Mouse (Mus musculus) CH12.LX (cell line): Measurements from ENCODE around the gene Diras2. TPM values are rescaled to one million over a fixed set of nuclear protein-coding genes. Genes with fewer than 3 reads are reported as not detected.
A peak's percentile ranks its signal among the peaks of the same experiment; 100 is the strongest.

ENCODE experiments used
- DNase-seq: peaks from one replicate; pipeline ENCODE4 v3.0.0-alpha.2; 2013; ENCODE audit errors: extremely low read depth
- H3K27ac ChIP-seq: 2 replicates; pipeline ENCODE4 v1.5.1; 2012; ENCODE audit warnings: low read depth, mild to moderate bottlenecking, control low read depth, moderate library complexity; ENCODE audit not compliant: insufficient read depth
- H3K27me3 ChIP-seq: replicated peaks from 2 replicates; pipeline ENCODE3; 2012; ENCODE audit warnings: inconsistent platforms
- H3K36me3 ChIP-seq, 2 experiments: replicated peaks in 1 of 2; 2 replicates each; pipeline versions ENCODE3 to v1.6.1; 2012; ENCODE audit warnings: inconsistent platforms in 1 of 2, low read length in 1 of 2, mild to moderate bottlenecking in 1 of 2, mixed read lengths in 1 of 2, moderate library complexity in 1 of 2; ENCODE audit not compliant: control insufficient read depth in 1 of 2, insufficient read depth in 1 of 2
- H3K4me1 ChIP-seq, 2 experiments: 2 replicates each; pipeline ENCODE4 v1.6.1; 2012; ENCODE audit warnings: inconsistent platforms in 1 of 2, moderate library complexity in 1 of 2; ENCODE audit not compliant: insufficient read depth in 2 of 2, control insufficient read depth in 1 of 2
- H3K4me2 ChIP-seq: 2 replicates; pipeline ENCODE4 v1.6.1; 2012; ENCODE audit warnings: low read depth, mild to moderate bottlenecking, control low read depth; ENCODE audit not compliant: poor library complexity, insufficient read depth, severe bottlenecking
- H3K4me3 ChIP-seq, 3 experiments: fragments of 150-350 bp in 1 of 3; sonication (generic) in 1 of 3; replicated peaks in 1 of 3; 2 replicates each; pipeline versions ENCODE3 to v1.5.1; 2011 to 2012; ENCODE audit warnings: low read depth in 2 of 3, low read length in 2 of 3, mild to moderate bottlenecking in 2 of 3, moderate library complexity in 2 of 3, control low read depth in 1 of 3, improper control_type of control experiment in 1 of 3, inconsistent platforms in 1 of 3, mixed read lengths in 1 of 3; ENCODE audit not compliant: poor library complexity in 1 of 3
- H3K79me2 ChIP-seq: replicated peaks from 2 replicates; pipeline ENCODE4 v1.6.1; 2012; ENCODE audit warnings: mild to moderate bottlenecking, moderate library complexity; ENCODE audit not compliant: control insufficient read depth, poor library complexity, insufficient read depth, severe bottlenecking; ENCODE audit errors: extremely low read depth
- H3K9ac ChIP-seq: 2 replicates; pipeline ENCODE4 v1.6.1; 2012; ENCODE audit warnings: low read depth, mild to moderate bottlenecking, control low read depth, moderate library complexity; ENCODE audit not compliant: insufficient read depth
- H3K9me3 ChIP-seq: replicated peaks from 2 replicates; pipeline ENCODE3; 2012; ENCODE audit warnings: low read length, inconsistent platforms, mixed read lengths
- BHLHE40 ChIP-seq: IDR thresholded peaks from 2 replicates; pipeline ENCODE4 v1.6.1; 2011; ENCODE audit warnings: mild to moderate bottlenecking, low read depth, low read length, improper control_type of control experiment
- CHD1 ChIP-seq: IDR thresholded peaks from 2 replicates; pipeline ENCODE4 v1.6.1; 2012; ENCODE audit warnings: low read depth, low read length, improper control_type of control experiment, inconsistent platforms
- CHD2 ChIP-seq: IDR thresholded peaks from 2 replicates; pipeline ENCODE4 v1.6.1; 2011; ENCODE audit warnings: low read length, improper control_type of control experiment
- CTCF ChIP-seq, 2 experiments: IDR thresholded peaks in 1 of 2; conservative IDR thresholded peaks in 1 of 2; 2 replicates each; pipeline ENCODE4 v1.5.1; 2011 to 2012; ENCODE audit warnings: low read depth in 2 of 2, low read length in 2 of 2, improper control_type of control experiment in 1 of 2, inconsistent platforms in 1 of 2, mild to moderate bottlenecking in 1 of 2, moderate library complexity in 1 of 2
- E2F4 ChIP-seq: IDR thresholded peaks from 2 replicates; pipeline ENCODE4 v1.6.1; 2011; ENCODE audit warnings: low read depth, low read length, improper control_type of control experiment; ENCODE audit not compliant: insufficient replicate concordance
- ELF1 ChIP-seq: IDR thresholded peaks from 2 replicates; pipeline ENCODE4 v1.6.1; 2014; ENCODE audit warnings: low read depth, mild to moderate bottlenecking, inconsistent platforms, low read length, improper control_type of control experiment
- EP300 ChIP-seq: IDR thresholded peaks from 2 replicates; pipeline ENCODE4 v1.6.1; 2011; ENCODE audit warnings: low read length, improper control_type of control experiment
- ETS1 ChIP-seq: conservative IDR thresholded peaks from 2 replicates; pipeline ENCODE4 v1.6.1; 2012; ENCODE audit warnings: low read depth, mild to moderate bottlenecking, inconsistent platforms, low read length, improper control_type of control experiment, moderate library complexity
- GABPA ChIP-seq: IDR thresholded peaks from 2 replicates; pipeline ENCODE4 v1.6.1; 2012; ENCODE audit warnings: low read depth, low read length, improper control_type of control experiment, inconsistent platforms; ENCODE audit not compliant: insufficient replicate concordance
- HCFC1 ChIP-seq: IDR thresholded peaks from 2 replicates; pipeline ENCODE4 v1.6.1; 2012; ENCODE audit warnings: low read depth, mild to moderate bottlenecking, inconsistent platforms, low read length, improper control_type of control experiment
- IRF4 ChIP-seq: IDR thresholded peaks from 2 replicates; pipeline ENCODE4 v1.6.1; 2014; ENCODE audit warnings: low read depth, mild to moderate bottlenecking, inconsistent platforms, low read length, improper control_type of control experiment
- JUN ChIP-seq: IDR thresholded peaks from 2 replicates; pipeline ENCODE4 v1.6.1; 2011; ENCODE audit warnings: low read depth, mild to moderate bottlenecking, low read length, improper control_type of control experiment, moderate library complexity; ENCODE audit not compliant: insufficient read depth
- JUND ChIP-seq: conservative IDR thresholded peaks from 2 replicates; pipeline ENCODE4 v1.6.1; 2011; ENCODE audit warnings: low read depth, low read length, improper control_type of control experiment
- KAT2A ChIP-seq: IDR thresholded peaks from 2 replicates; pipeline ENCODE4 v1.6.1; 2012; ENCODE audit warnings: low read length, improper control_type of control experiment, inconsistent platforms; ENCODE audit not compliant: insufficient replicate concordance
- MAX ChIP-seq: IDR thresholded peaks from 2 replicates; pipeline ENCODE4 v1.6.1; 2011; ENCODE audit warnings: low read length, improper control_type of control experiment
- MAZ ChIP-seq: IDR thresholded peaks from 2 replicates; pipeline ENCODE4 v1.6.1; 2012; ENCODE audit warnings: low read depth, mild to moderate bottlenecking, inconsistent platforms, low read length, improper control_type of control experiment, moderate library complexity
- MEF2A ChIP-seq: IDR thresholded peaks from 2 replicates; pipeline ENCODE4 v1.6.1; 2014; ENCODE audit warnings: low read depth, mild to moderate bottlenecking, inconsistent platforms, low read length, improper control_type of control experiment, borderline replicate concordance
- MXI1 ChIP-seq: IDR thresholded peaks from 2 replicates; pipeline ENCODE4 v1.6.1; 2011; ENCODE audit warnings: mild to moderate bottlenecking, low read depth, low read length, improper control_type of control experiment
- MYC ChIP-seq: IDR thresholded peaks from 2 replicates; pipeline ENCODE4 v1.6.1; 2011; ENCODE audit warnings: low read depth, mild to moderate bottlenecking, improper control_type of control experiment, low read length
- NELFE ChIP-seq: IDR thresholded peaks from 2 replicates; pipeline ENCODE4 v1.6.1; 2011; ENCODE audit warnings: low read depth, low read length, improper control_type of control experiment
- NRF1 ChIP-seq: IDR thresholded peaks from 2 replicates; pipeline ENCODE4 v1.6.1; 2014; ENCODE audit warnings: low read depth, mild to moderate bottlenecking, inconsistent platforms, low read length, improper control_type of control experiment, moderate library complexity
- PAX5 ChIP-seq: IDR thresholded peaks from 2 replicates; pipeline ENCODE4 v1.6.1; 2012; ENCODE audit warnings: low read length, inconsistent platforms, mixed read lengths
- POLR2A ChIP-seq: IDR thresholded peaks from 2 replicates; pipeline ENCODE4 v1.6.1; 2011; ENCODE audit warnings: low read depth, mild to moderate bottlenecking, improper control_type of control experiment, low read length
- POLR2AphosphoS2 ChIP-seq: IDR thresholded peaks from 2 replicates; pipeline ENCODE4 v1.6.1; 2011; ENCODE audit warnings: low read depth, low read length, improper control_type of control experiment
- RAD21 ChIP-seq: IDR thresholded peaks from 2 replicates; pipeline ENCODE4 v1.6.1; 2011; ENCODE audit warnings: low read depth, mild to moderate bottlenecking, low read length, improper control_type of control experiment, moderate library complexity
- RCOR1 ChIP-seq: conservative IDR thresholded peaks from 2 replicates; pipeline ENCODE4 v1.6.1; 2012; ENCODE audit warnings: low read depth, mild to moderate bottlenecking, inconsistent platforms, low read length, improper control_type of control experiment
- SIN3A ChIP-seq: IDR thresholded peaks from 2 replicates; pipeline ENCODE4 v1.6.1; 2012; ENCODE audit warnings: low read length, improper control_type of control experiment, inconsistent platforms
- SMC3 ChIP-seq: IDR thresholded peaks from 2 replicates; pipeline ENCODE4 v1.6.1; 2011; ENCODE audit warnings: low read depth, low read length, improper control_type of control experiment
- TBP ChIP-seq: conservative IDR thresholded peaks from 2 replicates; pipeline ENCODE4 v1.6.1; 2011; ENCODE audit warnings: low read depth, low read length, improper control_type of control experiment
- TCF12 ChIP-seq: IDR thresholded peaks from 2 replicates; pipeline ENCODE4 v1.6.1; 2014; ENCODE audit warnings: low read depth, mild to moderate bottlenecking, inconsistent platforms, low read length, improper control_type of control experiment
- UBTF ChIP-seq: IDR thresholded peaks from 2 replicates; pipeline ENCODE4 v1.6.1; 2012; ENCODE audit warnings: low read depth, mild to moderate bottlenecking, inconsistent platforms, low read length, improper control_type of control experiment, moderate library complexity
- USF1 ChIP-seq: IDR thresholded peaks from 2 replicates; pipeline ENCODE4 v1.6.1; 2014; ENCODE audit warnings: low read depth, mild to moderate bottlenecking, inconsistent platforms, low read length, improper control_type of control experiment
- USF2 ChIP-seq: conservative IDR thresholded peaks from 2 replicates; pipeline ENCODE4 v1.6.1; 2011; ENCODE audit warnings: low read depth, low read length, improper control_type of control experiment
- ZC3H11A ChIP-seq: IDR thresholded peaks from 2 replicates; pipeline ENCODE4 v1.6.1; 2012; ENCODE audit warnings: low read depth, mild to moderate bottlenecking, inconsistent platforms, low read length, improper control_type of control experiment
- ZKSCAN1 ChIP-seq: IDR thresholded peaks from 2 replicates; pipeline ENCODE4 v1.6.1; 2012; ENCODE audit warnings: low read depth, inconsistent platforms, low read length, improper control_type of control experiment, borderline replicate concordance
- ZMIZ1 ChIP-seq: IDR thresholded peaks from 2 replicates; pipeline ENCODE4 v1.6.1; 2012; ENCODE audit warnings: low read depth, mild to moderate bottlenecking, inconsistent platforms, low read length, improper control_type of control experiment
- ZNF384 ChIP-seq: IDR thresholded peaks from 2 replicates; pipeline ENCODE4 v1.6.1; 2012; ENCODE audit warnings: low read depth, low read length, improper control_type of control experiment, inconsistent platforms
- dilution Hi-C: fragments of 300-500 bp; cut with MboI; formaldehyde crosslinking; loops from 2 replicates; pipeline ENCODE4 v1.14.3; 2020; ENCODE audit warnings: low sequenced_read_pairs; ENCODE audit not compliant: extremely low pct_unique_long_range_greater_than_20kb, extremely low pct_ligation_motif_present
- in situ Hi-C: fragments of 300-500 bp; cut with MboI; formaldehyde crosslinking; loops from 3 replicates; pipeline ENCODE4 v1.14.3; 2019; ENCODE audit warnings: low sequenced_read_pairs, low pct_ligation_motif_present, low pct_unique_long_range_greater_than_20kb, mixed read lengths
- polyA plus RNA-seq: library from polyadenylated mRNA; unstranded; fragments of >175 nt; gene quantifications from 2 replicates; pipeline ENCODE4 v1.2.1, GENCODE M21; 2012; ENCODE audit warnings: low read depth; ENCODE audit not compliant: insufficient read length
- total RNA-seq, 2 experiments: library from RNA; depleted of rRNA; stranded (reverse); fragments of 300-350 nt in 1 of 2; fragments of >200 nt in 1 of 2; gene quantifications; 2 replicates each; pipeline ENCODE4 v1.2.3; 2012 to 2014

Gene Diras2
- total and polyA plus RNA-seq, 3 experiments: 2.8 to 8.5 (median 3.9) TPM

DNA sequence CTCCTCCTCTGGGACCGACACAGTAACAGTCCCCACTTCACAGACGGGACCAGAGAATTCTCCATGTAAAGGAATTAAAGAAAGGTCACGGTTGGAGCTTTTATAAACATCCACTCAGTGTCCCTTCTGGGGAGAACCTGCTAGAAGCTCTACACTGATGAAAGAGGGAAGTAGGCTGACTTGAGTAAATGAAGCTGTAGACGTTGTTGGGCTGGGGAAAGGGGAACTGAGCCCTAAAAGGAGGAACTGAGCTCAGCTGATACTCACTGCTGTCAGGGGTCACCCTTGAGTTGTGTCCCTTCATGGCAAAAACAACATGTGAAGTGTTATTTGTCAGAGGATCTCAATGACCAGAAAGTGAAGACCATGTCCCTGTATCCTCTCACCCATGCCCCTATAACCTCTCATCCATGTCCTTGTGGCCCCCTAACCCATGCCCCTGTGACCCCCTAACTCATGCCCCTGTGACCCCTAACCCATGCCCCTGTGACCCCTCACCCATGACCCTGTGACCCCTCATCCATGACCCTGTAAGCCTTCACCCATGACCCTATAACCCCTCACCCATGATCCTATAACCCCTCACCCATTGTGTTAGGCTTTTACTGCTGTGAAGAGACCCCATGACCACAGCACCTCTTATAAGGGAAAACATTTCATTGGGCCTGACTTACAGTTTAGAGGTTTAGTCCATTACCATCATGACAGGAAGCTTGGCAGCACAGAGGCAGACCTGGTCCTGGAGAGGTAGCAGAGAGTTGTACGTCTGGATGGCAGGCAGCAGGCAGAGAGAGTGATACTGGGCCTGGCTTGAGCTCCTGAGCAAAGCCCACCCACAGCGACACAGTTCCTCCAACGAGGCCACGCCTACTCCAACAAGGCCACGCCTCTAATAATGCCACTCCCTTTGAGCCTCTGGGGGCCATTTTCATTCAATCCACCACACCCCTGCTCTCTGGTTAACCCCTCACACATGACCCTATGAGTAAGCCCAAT is 41.7 kb upstream of the Diras2 start:
- Histone ChIP-seq H3K27me3 (no peaks in the 10 kb centered on the region), H3K79me2 (no peaks in the 10 kb centered on the region), H3K36me3 (peaks cover 0 to 14% of the 10 kb centered on the region in 2 experiments), H3K9me3 (peaks cover 4% of the 10 kb centered on the region), H3K4me1 (peaks cover 48 to 87% of the 10 kb centered on the region in 2 experiments), H3K4me3 (peak overlapping the region in 2 of 3 experiments; percentile 36 to 46), H3K27ac (peak overlapping the region; percentile 99), H3K9ac (peak overlapping the region; percentile 54; the same call in 1 of the 2 replicates), H3K4me2 (peak overlapping the region; percentile 80)
- DNase-seq: peak; percentile 94
- dilution Hi-C loops (no loop called here), in situ Hi-C loops (loop anchor here (5.0 to 25.0 kb wide), 2 partner anchors 40 to 735 kb away; partner anchors contain the start of gene Gadd45g)
- TF ChIP-seq POLR2AphosphoS2 (no peak), USF2 (no peak; the same call in 1 of the 2 replicates), CTCF (conservative IDR thresholded peaks at IDR 0.05 in 1 of 2, IDR thresholded peaks at IDR 0.05 in 1 of 2; ENCODE audit: low read depth in 2 of 2, low read length in 2 of 2) (no peak), SIN3A (peak; percentile 91), ZMIZ1 (no peak; the same call in 1 of the 2 replicates), MXI1 (no peak), ZKSCAN1 (no peak), JUND (no peak), CHD1 (no peak), RAD21 (no peak; the same call in 1 of the 2 replicates), MEF2A (peak; percentile 47; the same call in 1 of the 2 replicates), ELF1 (0 out of 2 replicates have a peak, but pooled peaks have one; percentile 33), BHLHE40 (peak; percentile 80), TCF12 (peak; percentile 83), TBP (peak; percentile 62; the same call in 1 of the 2 replicates), E2F4 (no peak), IRF4 (peak; percentile 100), NRF1 (0 out of 2 replicates have a peak, but pooled peaks have one; percentile 4), POLR2A (peak; percentile 53), HCFC1 (no peak), JUN (peak; percentile 49), ZNF384 (0 out of 2 replicates have a peak, but pooled peaks have one; percentile 4), MAZ (no peak), ZC3H11A (no peak), UBTF (no peak), MAX (peak; percentile 37; the same call in 1 of the 2 replicates), NELFE (no peak), CHD2 (peak; percentile 53), USF1 (no peak), PAX5 (no peak), SMC3 (no peak; the same call in 1 of the 2 replicates), GABPA (no peak), EP300 (peak; percentile 99), RCOR1 (peak; percentile 93), KAT2A (no peak), MYC (no peak), ETS1 (peak; percentile 98)
